Mouse (Mus musculus) small intestine, adult 2 months (tissue): ENCODE data around the gene Rnf150. TPM values are rescaled to one million over a fixed set of nuclear protein-coding genes. Genes with fewer than 3 reads are reported as not detected.

Source experiments
- H3K27ac ChIP-seq: fragments of 200-500 bp; 2 replicates; pipeline ENCODE4 v1.5.1; 2012; ENCODE audit warnings: low read depth, low read length, control low read depth, inconsistent platforms; ENCODE audit not compliant: insufficient read depth
- H3K27me3 ChIP-seq: fragments of 200-500 bp; 2 replicates; pipeline ENCODE4 v1.6.1; 2012; ENCODE audit warnings: mild to moderate bottlenecking, moderate library complexity, low read length, inconsistent platforms; ENCODE audit not compliant: control insufficient read depth, insufficient read depth
- H3K36me3 ChIP-seq: fragments of 200-500 bp; 2 replicates; pipeline ENCODE4 v1.6.1; 2012; ENCODE audit warnings: mild to moderate bottlenecking, low read length, control low read depth, inconsistent platforms; ENCODE audit not compliant: control insufficient read depth, insufficient read depth
- H3K4me1 ChIP-seq: fragments of 200-500 bp; 2 replicates; pipeline ENCODE4 v1.6.1; 2012; ENCODE audit warnings: low read length, inconsistent platforms, mixed read lengths; ENCODE audit not compliant: control insufficient read depth, insufficient read depth, insufficient read length
- H3K4me3 ChIP-seq: fragments of 200-500 bp; 2 replicates; pipeline ENCODE4 v1.5.1; 2012; ENCODE audit warnings: low read depth, mild to moderate bottlenecking, control low read depth, inconsistent platforms, low read length, moderate library complexity
- CTCF ChIP-seq: fragments of 200-500 bp; IDR thresholded peaks from 2 replicates; pipeline ENCODE4 v1.5.1; 2012; ENCODE audit warnings: low read depth, mild to moderate bottlenecking, control low read depth, inconsistent platforms, low read length, moderate library complexity, mixed read lengths; ENCODE audit not compliant: insufficient replicate concordance, insufficient read length; ENCODE audit errors: extremely low read depth
- POLR2A ChIP-seq: fragments of 200-500 bp; IDR thresholded peaks from 2 replicates; pipeline ENCODE4 v1.6.1; 2012; ENCODE audit warnings: low read depth, mild to moderate bottlenecking, control low read depth, inconsistent platforms, low read length, moderate library complexity
- WGBS: fragments of 180-500 bp; shearing (Covaris S2); methylation state at CpG from one replicate; pipeline ENCODE4 v1.1.7; 2018; 5-methylcytosine and 5-hydroxymethylcytosine counted together
- polyA plus RNA-seq: library from polyadenylated mRNA; depleted of rRNA; stranded (reverse); fragments of >200 nt; gene quantifications from 2 replicates; pipeline ENCODE4 v1.2.3, GENCODE M21; 2012

Gene Rnf150
- polyA plus RNA-seq, 1 experiment = 0.32 TPM

GRCm38 (mm10) chr8:83049171-83049601 lies 186.0 kb downstream of the Rnf150 start:
- no peak for TF ChIP-seq CTCF
- TF ChIP-seq POLR2A = no peak
- WGBS = 70% methylated on average over 7 of the region's 7 CpGs
- H3K27ac ChIP-seq = peak overlapping the region; percentile 9; the same call in 1 of the 2 replicates

GRCm38 (mm10) chr8:83049616-83050015 lies 186.5 kb downstream of the Rnf150 start:
- 73% methylated on average over 1 of the region's 1 CpGs for WGBS
- no peaks in the 10 kb centered on the region for H3K4me1 ChIP-seq
- no peaks in the 10 kb centered on the region for H3K36me3 ChIP-seq
- TF ChIP-seq POLR2A (no peak), CTCF (no peak)
- no peak overlapping the region for H3K4me3 ChIP-seq
- peak overlapping the region; percentile 9; the same call in 1 of the 2 replicates for H3K27ac ChIP-seq
- H3K27me3 ChIP-seq = no peaks in the 10 kb centered on the region

More at GRCm38 (mm10) chr8:83049171-83049601, 186.0 kb downstream of the Rnf150 start:
- no peaks in the 10 kb centered on the region for H3K36me3 ChIP-seq
- H3K4me1 ChIP-seq = no peaks in the 10 kb centered on the region
- H3K4me3 ChIP-seq = no peak overlapping the region
- no peaks in the 10 kb centered on the region for H3K27me3 ChIP-seq

GRCm38 (mm10) chr8:83052896-83053295 lies 189.7 kb downstream of the Rnf150 start:
- TF ChIP-seq CTCF (no peak), POLR2A (no peak)
- no peak overlapping the region for H3K27ac ChIP-seq
- no peaks in the 10 kb centered on the region for H3K36me3 ChIP-seq
- no peaks in the 10 kb centered on the region for H3K4me1 ChIP-seq
- no peaks in the 10 kb centered on the region for H3K27me3 ChIP-seq
- no peak overlapping the region for H3K4me3 ChIP-seq
- 95% methylated on average over 4 of the region's 4 CpGs for WGBS

GRCm38 (mm10) chr8:83054801-83055200 lies 191.6 kb downstream of the Rnf150 start:
- Histone ChIP-seq H3K4me3 (no peak overlapping the region), H3K4me1 (no peaks in the 10 kb centered on the region), H3K27ac (no peak overlapping the region), H3K36me3 (no peaks in the 10 kb centered on the region), H3K27me3 (no peaks in the 10 kb centered on the region)
- 87% methylated on average over 3 of the region's 3 CpGs for WGBS
- TF ChIP-seq CTCF (no peak), POLR2A (no peak)

DNA sequence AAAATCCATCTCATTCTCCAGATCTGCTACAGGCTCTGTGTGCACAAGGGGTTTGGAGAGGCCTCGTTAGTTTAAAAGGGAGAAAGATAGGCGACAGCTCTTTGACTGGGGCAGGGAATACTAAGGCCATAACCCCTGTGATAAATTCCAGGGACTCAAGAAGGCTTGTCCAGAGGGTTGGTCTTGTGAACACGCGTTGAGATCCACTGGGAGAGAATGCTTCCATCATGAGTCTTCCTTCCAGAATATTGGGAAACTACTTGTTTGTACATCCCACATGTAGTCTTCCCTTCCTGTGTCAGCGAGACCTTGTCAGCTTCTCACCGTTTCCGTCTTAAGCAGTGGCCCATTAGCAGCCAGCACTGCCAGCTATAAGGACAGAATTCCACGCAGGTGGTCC lies 195.8 kb downstream of the Rnf150 start:
- no peaks in the 10 kb centered on the region for H3K4me1 ChIP-seq
- no peaks in the 10 kb centered on the region for H3K27me3 ChIP-seq
- no peak overlapping the region for H3K27ac ChIP-seq
- H3K4me3 ChIP-seq = no peak overlapping the region
- TF ChIP-seq CTCF = no peak
- no peak for TF ChIP-seq POLR2A
- no peaks in the 10 kb centered on the region for H3K36me3 ChIP-seq
- WGBS = 78% methylated on average over 8 of the region's 8 CpGs

DNA sequence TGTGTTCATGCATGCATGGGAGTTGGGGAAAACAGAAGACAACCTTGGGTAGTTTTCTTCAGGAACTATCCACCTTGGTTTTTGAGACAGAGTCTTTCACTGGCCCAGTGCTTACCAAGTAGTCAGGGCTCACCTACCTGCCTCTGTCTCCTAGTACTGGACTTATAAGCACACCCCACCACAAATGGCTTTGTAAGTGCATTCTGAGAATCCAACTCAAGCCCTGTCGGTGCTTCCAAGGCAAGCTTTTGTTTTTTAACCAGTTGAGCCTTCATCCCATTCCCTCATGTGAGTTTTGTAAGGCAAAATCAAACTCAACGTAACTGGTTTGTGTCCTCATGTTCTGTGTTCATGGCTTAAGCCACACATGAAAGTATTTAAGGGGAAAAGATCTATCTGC lies 196.9 kb downstream of the Rnf150 start:
- no peak overlapping the region for H3K4me3 ChIP-seq
- no peak for TF ChIP-seq POLR2A
- TF ChIP-seq CTCF = no peak
- H3K27ac ChIP-seq = no peak overlapping the region
- WGBS = 89% methylated on average over 2 of the region's 2 CpGs
- H3K27me3 ChIP-seq = no peaks in the 10 kb centered on the region
- no peaks in the 10 kb centered on the region for H3K4me1 ChIP-seq
- no peaks in the 10 kb centered on the region for H3K36me3 ChIP-seq

GRCm38 (mm10) chr8:83061257-83061656 lies 198.1 kb downstream of the Rnf150 start:
- Histone ChIP-seq H3K4me3 (no peak overlapping the region), H3K36me3 (no peaks in the 10 kb centered on the region), H3K27ac (no peak overlapping the region), H3K4me1 (no peaks in the 10 kb centered on the region), H3K27me3 (no peaks in the 10 kb centered on the region)
- WGBS = 85% methylated on average over 5 of the region's 5 CpGs
- TF ChIP-seq POLR2A (no peak), CTCF (no peak)
